Mouse (Mus musculus): ENCODE results near the gene BC030499. TPM values are rescaled to one million over a fixed set of nuclear protein-coding genes. Genes with fewer than 3 reads are reported as not detected.

The BC030499 gene
- polyA plus RNA-seq, 2 experiments = 0.25 TPM; not detected in 1

GRCm38 (mm10) chr11:78327215-78327614 lies 36.6 kb downstream of the BC030499 start:
- no peak overlapping the region for H3K27ac ChIP-seq
- H3K4me3 ChIP-seq (ENCODE audit: insufficient read depth in 1 of 2, low read depth in 2 of 2, low read length in 2 of 2) = no peak overlapping the region
- no peak overlapping the region for H3K4me2 ChIP-seq (ENCODE audit: low read depth)
- H3K9me3 ChIP-seq (ENCODE audit: control insufficient read depth, low read length) = no peaks in the 10 kb centered on the region
- DNase-seq (ENCODE audit: low read depth in 3 of 3, low spot score in 3 of 3) = no peak
- no peaks in the 10 kb centered on the region for H3K27me3 ChIP-seq (ENCODE audit: control insufficient read depth, insufficient read depth, low read length)
- TF ChIP-seq EP300 (IDR thresholded peaks at IDR 0.05; ENCODE audit: low read depth) = no peak
- TF ChIP-seq CTCF (IDR thresholded peaks at IDR 0.05; ENCODE audit: low read depth) = no peak
- no peak for ATAC-seq (ENCODE audit: insufficient read depth)
- H3K36me3 ChIP-seq (replicated peaks; ENCODE audit: control insufficient read depth, insufficient read depth, low read depth) = peaks cover 5% of the 10 kb centered on the region
- H3K9ac ChIP-seq (replicated peaks) = no peak overlapping the region
- WGBS (ENCODE audit: insufficient replicate concordance) = 84% methylated on average over 4 of the region's 4 CpGs
- peaks cover 10 to 13% of the 10 kb centered on the region in 2 experiments for H3K4me1 ChIP-seq (replicated peaks; ENCODE audit: control insufficient read depth in 2 of 2, insufficient read depth in 2 of 2, low read length in 1 of 2)

- TF ChIP-seq EP300 (IDR thresholded peaks at IDR 0.05; ENCODE audit: low read depth) (no peak), CTCF (IDR thresholded peaks at IDR 0.05; ENCODE audit: low read depth) (no peak; the same call in 1 of the 2 replicates)
- ATAC-seq (ENCODE audit: insufficient read depth) (peak; percentile 95), DNase-seq (ENCODE audit: low read depth in 3 of 3, low spot score in 3 of 3) (peak; percentile 91 to 93 (median 93))
- Histone ChIP-seq H3K27me3 (ENCODE audit: control insufficient read depth, insufficient read depth, low read length) (no peaks in the 10 kb centered on the region), H3K27ac (peak within 1 kb of the TSS; percentile 29; the same call in 1 of the 2 replicates), H3K9ac (replicated peaks) (peak within 1 kb of the TSS; percentile 90), H3K36me3 (replicated peaks; ENCODE audit: control insufficient read depth, insufficient read depth, low read depth) (no peaks in the 10 kb centered on the region; the same call in 1 of the 2 replicates), H3K9me3 (ENCODE audit: control insufficient read depth, low read length) (no peaks in the 10 kb centered on the region), H3K4me2 (ENCODE audit: low read depth) (peak within 1 kb of the TSS; percentile 89), H3K4me1 (replicated peaks; ENCODE audit: control insufficient read depth in 2 of 2, insufficient read depth in 2 of 2, low read length in 1 of 2) (peaks cover 7 to 10% of the 10 kb centered on the region in 2 experiments), H3K4me3 (ENCODE audit: insufficient read depth in 1 of 2, low read depth in 2 of 2, low read length in 2 of 2) (peak within 1 kb of the TSS; percentile 91 to 97)
- WGBS (ENCODE audit: insufficient replicate concordance) = 10% methylated on average over 37 of the region's 37 CpGs
These were observed 37.2 kb downstream of the BC030499 start, which contains the start of gene Pigs for GRCm38 (mm10) chr11:78327634-78328511. Gene Pigs (plus strand): TSS chr11:78328415.

GRCm38 (mm10) chr11:78328512-78329056 lies 37.9 kb downstream of the BC030499 start:
- peak overlapping the region; percentile 76 to 97 for H3K4me3 ChIP-seq (ENCODE audit: insufficient read depth in 1 of 2, low read depth in 2 of 2, low read length in 2 of 2)
- H3K36me3 ChIP-seq (replicated peaks; ENCODE audit: control insufficient read depth, insufficient read depth, low read depth) = no peaks in the 10 kb centered on the region; the same call in 1 of the 2 replicates
- WGBS (ENCODE audit: insufficient replicate concordance) = 1% methylated on average over 39 of the region's 41 CpGs
- ATAC-seq (ENCODE audit: insufficient read depth) = peak; percentile 69
- no peak for DNase-seq (ENCODE audit: low read depth in 3 of 3, low spot score in 3 of 3)
- peaks cover 4% of the 10 kb centered on the region in 2 experiments for H3K4me1 ChIP-seq (replicated peaks; ENCODE audit: control insufficient read depth in 2 of 2, insufficient read depth in 2 of 2, low read length in 1 of 2)
- peak overlapping the region; percentile 29; the same call in 1 of the 2 replicates for H3K27ac ChIP-seq
- TF ChIP-seq CTCF (IDR thresholded peaks at IDR 0.05; ENCODE audit: low read depth) (no peak), EP300 (IDR thresholded peaks at IDR 0.05; ENCODE audit: low read depth) (no peak)
- H3K4me2 ChIP-seq (ENCODE audit: low read depth) = peak overlapping the region; percentile 89
- no peaks in the 10 kb centered on the region for H3K9me3 ChIP-seq (ENCODE audit: control insufficient read depth, low read length)
- peak overlapping the region; percentile 90 for H3K9ac ChIP-seq (replicated peaks)
- H3K27me3 ChIP-seq (ENCODE audit: control insufficient read depth, insufficient read depth, low read length) = no peaks in the 10 kb centered on the region

- Histone ChIP-seq H3K4me1 (replicated peaks; ENCODE audit: control insufficient read depth in 2 of 2, insufficient read depth in 2 of 2, low read length in 1 of 2) (peaks cover 4% of the 10 kb centered on the region in 2 experiments), H3K9ac (replicated peaks) (no peak overlapping the region), H3K27ac (no peak overlapping the region), H3K4me3 (ENCODE audit: insufficient read depth in 1 of 2, low read depth in 2 of 2, low read length in 2 of 2) (no peak overlapping the region), H3K36me3 (replicated peaks; ENCODE audit: control insufficient read depth, insufficient read depth, low read depth) (peaks cover 3% of the 10 kb centered on the region; the same call in 1 of the 2 replicates), H3K27me3 (ENCODE audit: control insufficient read depth, insufficient read depth, low read length) (no peaks in the 10 kb centered on the region), H3K9me3 (ENCODE audit: control insufficient read depth, low read length) (no peaks in the 10 kb centered on the region), H3K4me2 (ENCODE audit: low read depth) (no peak overlapping the region)
- 86% methylated on average over 12 of the region's 12 CpGs for WGBS (ENCODE audit: insufficient replicate concordance)
- no peak for ATAC-seq (ENCODE audit: insufficient read depth)
- no peak for DNase-seq (ENCODE audit: low read depth in 3 of 3, low spot score in 3 of 3)
- TF ChIP-seq CTCF (IDR thresholded peaks at IDR 0.05; ENCODE audit: low read depth) (no peak), EP300 (IDR thresholded peaks at IDR 0.05; ENCODE audit: low read depth) (no peak)
These were observed 42.0 kb downstream of the BC030499 start for GRCm38 (mm10) chr11:78332676-78333075.

GRCm38 (mm10) chr11:78333992-78334391 lies 43.4 kb downstream of the BC030499 start:
- H3K9ac ChIP-seq (replicated peaks) = no peak overlapping the region
- H3K27me3 ChIP-seq (ENCODE audit: control insufficient read depth, insufficient read depth, low read length) = no peaks in the 10 kb centered on the region
- no peak overlapping the region for H3K27ac ChIP-seq
- no peaks in the 10 kb centered on the region for H3K9me3 ChIP-seq (ENCODE audit: control insufficient read depth, low read length)
- H3K4me3 ChIP-seq (ENCODE audit: insufficient read depth in 1 of 2, low read depth in 2 of 2, low read length in 2 of 2) = no peak overlapping the region
- no peak overlapping the region for H3K4me2 ChIP-seq (ENCODE audit: low read depth)
- ATAC-seq (ENCODE audit: insufficient read depth) (no peak), DNase-seq (ENCODE audit: low read depth in 3 of 3, low spot score in 3 of 3) (no peak)
- peaks cover 2 to 3% of the 10 kb centered on the region in 2 experiments for H3K4me1 ChIP-seq (replicated peaks; ENCODE audit: control insufficient read depth in 2 of 2, insufficient read depth in 2 of 2, low read length in 1 of 2)
- H3K36me3 ChIP-seq (replicated peaks; ENCODE audit: control insufficient read depth, insufficient read depth, low read depth) = peaks cover 3% of the 10 kb centered on the region; the same call in 1 of the 2 replicates
- TF ChIP-seq EP300 (IDR thresholded peaks at IDR 0.05; ENCODE audit: low read depth) (no peak), CTCF (IDR thresholded peaks at IDR 0.05; ENCODE audit: low read depth) (no peak)
- WGBS (ENCODE audit: insufficient replicate concordance) = 80% methylated on average over 5 of the region's 5 CpGs
